ENCODE assay signal across 12 mouse cellular contexts in the genomic region with DNA sequence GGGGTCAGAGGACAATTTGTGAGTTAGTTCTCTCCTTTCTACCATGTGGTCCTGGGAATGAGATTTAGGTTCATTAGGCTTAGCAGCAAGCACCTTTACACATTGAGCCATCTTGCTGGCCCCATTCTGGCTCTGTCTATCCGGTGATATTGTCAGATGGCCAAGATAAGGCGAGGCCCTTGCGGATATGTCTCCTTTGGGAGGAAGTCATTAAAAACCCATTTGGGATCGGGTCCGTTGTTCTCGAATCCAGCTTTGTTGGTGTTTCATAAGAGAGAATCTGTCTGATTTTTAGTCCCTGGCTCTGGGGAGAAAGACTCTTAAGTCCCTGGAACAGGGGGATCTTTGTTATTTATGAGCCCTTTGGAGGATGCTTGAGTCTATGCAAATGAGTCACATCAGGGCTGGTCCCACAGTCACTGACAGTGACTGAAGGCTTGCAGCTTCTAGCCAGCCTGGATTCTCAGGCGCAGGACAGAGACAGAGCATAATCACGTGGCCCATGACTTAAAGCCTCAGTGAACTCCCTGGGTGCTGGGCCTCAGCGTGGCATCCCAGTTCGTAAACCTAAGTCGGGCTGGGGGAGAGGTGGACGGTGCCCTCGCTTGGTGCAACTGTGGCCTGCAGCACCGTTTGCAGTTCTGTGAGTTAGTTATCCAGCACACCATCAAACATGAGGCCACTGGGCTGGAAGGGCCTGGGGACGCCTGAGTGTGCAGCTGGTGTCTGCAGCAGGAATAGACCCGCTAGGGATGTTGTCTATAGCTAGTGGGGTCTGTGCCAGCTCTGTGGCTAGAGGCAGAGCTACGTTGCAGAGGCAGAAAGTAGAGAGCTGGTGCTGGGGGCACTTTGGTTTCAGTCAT. TPM values are rescaled to one million over a fixed set of nuclear protein-coding genes. Genes with fewer than 3 reads are reported as not detected.
DNase-seq lines count a peak whose midpoint lies in the region; ATAC-seq and TF ChIP-seq lines count a peak whose summit lies in the region.
"Had no signal": no experiment of that assay in that cellular context is flagged by ENCODE, and none has a peak within 500 bp of the region (broad histone marks: within the 10 kb centered on the region; RNA-seq: fewer than 3 reads in every experiment).

No protein-coding gene starts in this region.

- H3K4me3 ChIP-seq in hindbrain, embryonic 10.5 days, result no peak overlapping the region
- no peak overlapping the region for H3K4me3 ChIP-seq in midbrain, embryonic 12.5 days
- H3K4me3 ChIP-seq: heart, adult 2 months; limb, embryonic 13.5 days had no signal

- peak; percentile 95 for DNase-seq in heart, adult 11 months
- no peak for DNase-seq in heart, adult 8-10 months (ENCODE audit: low spot score)
- DNase-seq in brain, embryonic 14.5 days (ENCODE audit: low read depth), result peak; percentile 54
- DNase-seq in hindbrain, embryonic 10.5 days (ENCODE audit: low spot score), result no peak
- DNase-seq in frontal cortex, adult 2 months (ENCODE audit: extremely low spot score in 1 of 2, low spot score in 1 of 2), result no peak
- DNase-seq in right cerebral cortex, postnatal 4 days, result no peak
- DNase-seq: cerebellum, postnatal 14 days; heart, adult 2 months had no signal

- WGBS in hindbrain, embryonic 10.5 days, result 73% methylated on average over 17 of the region's 17 CpGs
- 60% methylated on average over 17 of the region's 17 CpGs for WGBS in midbrain, embryonic 12.5 days

- peaks cover 44% of the 10 kb centered on the region for H3K4me1 ChIP-seq in hindbrain, embryonic 10.5 days (replicated peaks)
- H3K4me1 ChIP-seq in midbrain, embryonic 12.5 days, result peaks cover 26% of the 10 kb centered on the region

- 0 out of 2 replicates have a peak overlapping the region, but pooled peaks have one; percentile 7 for H3K9ac ChIP-seq in midbrain, embryonic 12.5 days (replicated peaks)
- H3K9ac ChIP-seq: limb, embryonic 13.5 days had no signal

- H3K4me2 ChIP-seq in midbrain, embryonic 12.5 days (replicated peaks), result no peak overlapping the region
- H3K4me2 ChIP-seq: limb, embryonic 13.5 days had no signal

- no peaks in the 10 kb centered on the region for H3K9me3 ChIP-seq in hindbrain, embryonic 10.5 days
- H3K9me3 ChIP-seq in midbrain, embryonic 12.5 days, result no peaks in the 10 kb centered on the region
- H3K9me3 ChIP-seq: limb, embryonic 13.5 days had no signal

- H3K36me3 ChIP-seq in hindbrain, embryonic 10.5 days, result peaks cover 59% of the 10 kb centered on the region
- peaks cover 45% of the 10 kb centered on the region for H3K36me3 ChIP-seq in midbrain, embryonic 12.5 days

- no peaks in the 10 kb centered on the region for H3K27me3 ChIP-seq in hindbrain, embryonic 10.5 days (ENCODE audit: insufficient read depth, poor library complexity, severe bottlenecking)
- no peaks in the 10 kb centered on the region for H3K27me3 ChIP-seq in midbrain, embryonic 12.5 days
- H3K27me3 ChIP-seq: limb, embryonic 13.5 days; Patski had no signal

- H3K27ac ChIP-seq in hindbrain, embryonic 10.5 days, result peak overlapping the region; percentile 79
- peak overlapping the region; percentile 66 for H3K27ac ChIP-seq in midbrain, embryonic 12.5 days (replicated peaks)
- H3K27ac ChIP-seq: heart, adult 2 months; limb, embryonic 13.5 days had no signal

- TF ChIP-seq POLR2A in brain, embryonic 14.5 days (IDR thresholded peaks at IDR 0.05; ENCODE audit: borderline replicate concordance, extremely low read depth, insufficient read depth, insufficient read length, poor library complexity, severe bottlenecking), result no peak

- ATAC-seq in midbrain, embryonic 12.5 days (ENCODE audit: low FRiP score, low read depth), result no peak
- no peak for ATAC-seq in activated CD4-positive, CD25-positive, alpha-beta regulatory T cell, adult 4 months
- ATAC-seq: Patski had no signal

- TF ChIP-seq CTCF in brain, embryonic 14.5 days (IDR thresholded peaks at IDR 0.05; ENCODE audit: borderline replicate concordance, extremely low read depth, insufficient read depth, insufficient read length), result no peak

RNA-seq across cellular contexts. Expression of gene Limk1, which starts 16.8 kb away (rescaled TPM):
- total RNA-seq in heart, adult 8-10 months (2022), result 1 to 10 TPM; 3.8 to 5.1 (median 4.0) TPM
- 63.4 and 89.3 TPM in 2 replicates for polyA plus RNA-seq in brain, embryonic 14.5 days (2012; rRNA removed)
- polyA plus RNA-seq in hindbrain, embryonic 10.5 days (2016; fragmentation: Nextera tagmentation; extraction: Ambion mirVana), result 8.6 and 16.3 TPM in 2 replicates
- polyA plus RNA-seq in midbrain, embryonic 12.5 days (2016; fragmentation: Nextera tagmentation; extraction: Ambion mirVana), result 16.7 and 17.7 TPM in 2 replicates
- 46.2 and 50.7 TPM in 2 replicates for polyA plus RNA-seq in frontal cortex, adult 2 months (2012; rRNA removed)
- polyA plus RNA-seq in activated CD4-positive, CD25-positive, alpha-beta regulatory T cell, adult 4 months (2017; shearing (Covaris generic)), result 1 to 10 TPM; 3.8 to 4.2 TPM

RNA-seq across cellular contexts. Expression of gene Eif4h, which starts 32.3 kb away (rescaled TPM):
- total RNA-seq in heart, adult 8-10 months (2022), result 100 to 1,000 TPM; 124 to 141 (median 129) TPM
- polyA plus RNA-seq in brain, embryonic 14.5 days (2012; rRNA removed), result 313 and 339 TPM in 2 replicates
- polyA plus RNA-seq in hindbrain, embryonic 10.5 days (2016; fragmentation: Nextera tagmentation; extraction: Ambion mirVana), result 502 and 539 TPM in 2 replicates
- polyA plus RNA-seq in midbrain, embryonic 12.5 days (2016; fragmentation: Nextera tagmentation; extraction: Ambion mirVana), result 441 and 455 TPM in 2 replicates
- polyA plus RNA-seq in frontal cortex, adult 2 months (2012; rRNA removed), result 343 and 362 TPM in 2 replicates
- 100 to 1,000 TPM; 112 to 143 TPM for polyA plus RNA-seq in activated CD4-positive, CD25-positive, alpha-beta regulatory T cell, adult 4 months (2017; shearing (Covaris generic))

RNA-seq across cellular contexts. Expression of gene Lat2, which starts 56.7 kb away (rescaled TPM):
- total RNA-seq in heart, adult 8-10 months (2022), result 1 to 10 TPM in 3 of 4 experiments, under 1 TPM in 1; 0.44 to 2.4 (median 1.8) TPM
- 5.9 and 6.4 TPM in 2 replicates for polyA plus RNA-seq in brain, embryonic 14.5 days (2012; rRNA removed)
- 4.3 and 4.7 TPM in 2 replicates for polyA plus RNA-seq in hindbrain, embryonic 10.5 days (2016; fragmentation: Nextera tagmentation; extraction: Ambion mirVana)
- polyA plus RNA-seq in midbrain, embryonic 12.5 days (2016; fragmentation: Nextera tagmentation; extraction: Ambion mirVana), result 3.4 and 3.6 TPM in 2 replicates
- polyA plus RNA-seq in frontal cortex, adult 2 months (2012; rRNA removed), result 5.3 and 5.6 TPM in 2 replicates
- polyA plus RNA-seq in activated CD4-positive, CD25-positive, alpha-beta regulatory T cell, adult 4 months (2017; shearing (Covaris generic)), result 1 to 10 TPM; 3.8 to 5.4 TPM

Comparison
In these comparisons a context has a peak if more than half of its experiments do, and no peak if none do; other contexts are left out.
1. DNase-seq: peak in heart, adult 11 months (single experiment) and brain, embryonic 14.5 days (single experiment); none in heart, adult 8-10 months (single experiment), hindbrain, embryonic 10.5 days (single experiment), frontal cortex, adult 2 months (0 of 2) and right cerebral cortex, postnatal 4 days (single experiment).